Mouse (Mus musculus) embryonic fibroblast, embryonic 13.5 days (primary cell): ENCODE results near the gene BC067074.

Source experiments
- CTCF ChIP-seq: IDR thresholded peaks from 2 replicates; pipeline ENCODE4 v1.5.1; 2011; ENCODE audit warnings: mild to moderate bottlenecking, control low read depth, low read length, moderate library complexity, borderline replicate concordance; ENCODE audit not compliant: insufficient read depth
- POLR2A ChIP-seq: IDR thresholded peaks from 2 replicates; pipeline ENCODE4 v1.6.1; 2011; ENCODE audit warnings: low read depth, mild to moderate bottlenecking, control low read depth, low read length, moderate library complexity

- TF ChIP-seq CTCF: no peak
- TF ChIP-seq POLR2A: no peak
Observed at GRCm38 (mm10) chr13:113265257-113265656, 27.7 kb upstream of the BC067074 start.
